1 mouse cellular context compared by ENCODE assay signal in the genomic region with DNA sequence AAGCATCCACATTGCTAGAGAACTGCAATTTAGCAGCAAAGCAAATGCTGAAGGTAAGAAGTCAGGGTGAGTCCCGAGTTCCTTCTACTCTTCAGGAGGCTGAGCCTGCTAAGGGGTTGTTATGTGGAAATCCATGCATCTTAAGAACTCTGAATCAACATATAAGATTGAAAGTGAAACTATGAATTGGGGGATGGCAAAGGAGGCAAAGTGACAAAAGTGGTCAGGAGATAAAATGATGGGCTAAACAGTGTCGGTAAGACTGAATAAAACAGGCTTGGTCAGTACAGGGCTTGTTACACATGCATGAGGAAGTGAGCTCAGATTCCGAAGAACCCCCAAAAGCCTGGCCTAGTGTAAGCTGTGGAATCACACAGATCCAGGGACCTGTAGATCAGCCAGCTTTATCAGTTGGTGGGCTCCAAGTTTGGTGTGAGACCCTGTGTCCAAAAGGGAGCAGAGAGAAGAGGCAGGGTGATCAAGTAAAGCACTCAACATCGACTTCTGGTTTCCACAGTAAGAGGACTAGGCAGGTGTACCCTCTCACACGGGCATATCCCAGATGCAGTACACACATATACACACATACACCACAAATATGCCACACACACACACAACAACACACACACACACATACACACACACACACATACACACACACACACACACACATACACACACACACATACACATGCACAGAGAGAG.
TF ChIP-seq lines count a peak whose summit lies in the region.

No protein-coding gene starts in this region.

TF ChIP-seq in MEL, 35 proteins besides CTCF, POLR2A, EP300 and RAD21 (continued from another document):
- no peak for TF ChIP-seq MEF2A (IDR thresholded peaks at IDR 0.05; ENCODE audit: extremely low read depth, insufficient replicate concordance, low read depth, low read length, poor library complexity, severe bottlenecking)
- no peak for TF ChIP-seq MXI1 (IDR thresholded peaks at IDR 0.05; ENCODE audit: low read depth, low read length)
- TF ChIP-seq SMC3 (IDR thresholded peaks at IDR 0.05; ENCODE audit: low read depth, low read length) = no peak
- TF ChIP-seq POLR2AphosphoS5 (IDR thresholded peaks at IDR 0.05; ENCODE audit: borderline replicate concordance, low read depth, low read length) = no peak
- no peak for TF ChIP-seq SIN3A (IDR thresholded peaks at IDR 0.05; ENCODE audit: low read length)
